Mouse (Mus musculus) splenic B cell, adult 2 months (primary cell): ENCODE measurements around the gene BC051019.

Experiments used
- DNase-seq: peaks from one replicate; pipeline ENCODE4 v3.0.0-alpha.2; 2011; ENCODE audit warnings: low read depth, low spot score
- H3K27me3 ChIP-seq: 2 replicates; pipeline ENCODE4 v1.6.1; 2012; ENCODE audit warnings: mild to moderate bottlenecking, low read length, moderate library complexity, mixed read lengths; ENCODE audit not compliant: control insufficient read depth, poor library complexity, insufficient read depth, severe bottlenecking
- H3K36me3 ChIP-seq: 2 replicates; pipeline ENCODE4 v1.6.1; 2012; ENCODE audit warnings: mild to moderate bottlenecking, low read length, moderate library complexity, mixed read lengths; ENCODE audit not compliant: control insufficient read depth, poor library complexity, insufficient read depth, severe bottlenecking

BC051019 gene

GRCm38 (mm10) chr7:109695339-109695726, 28.3 kb downstream of the BC051019 start:
- DNase-seq: no peak
- no peaks in the 10 kb centered on the region for H3K36me3 ChIP-seq
- H3K27me3 ChIP-seq: no peaks in the 10 kb centered on the region

GRCm38 (mm10) chr7:109694576-109695338, 28.9 kb downstream of the BC051019 start:
- no peak for DNase-seq
- Histone ChIP-seq H3K36me3 (no peaks in the 10 kb centered on the region), H3K27me3 (no peaks in the 10 kb centered on the region)

GRCm38 (mm10) chr7:109690961-109691360, 32.7 kb downstream of the BC051019 start:
- DNase-seq: no peak
- Histone ChIP-seq H3K27me3 (no peaks in the 10 kb centered on the region), H3K36me3 (no peaks in the 10 kb centered on the region)

GRCm38 (mm10) chr7:109690101-109690500, 33.5 kb downstream of the BC051019 start:
- no peaks in the 10 kb centered on the region for H3K27me3 ChIP-seq
- DNase-seq: no peak
- no peaks in the 10 kb centered on the region for H3K36me3 ChIP-seq

GRCm38 (mm10) chr7:109686585-109687128, 37.0 kb downstream of the BC051019 start:
- Histone ChIP-seq H3K27me3 (no peaks in the 10 kb centered on the region), H3K36me3 (no peaks in the 10 kb centered on the region)
- no peak for DNase-seq

- no peak for DNase-seq
These were observed 42.8 kb downstream of the BC051019 start for GRCm38 (mm10) chr7:109680879-109681278.

GRCm38 (mm10) chr7:109680284-109680683, 43.4 kb downstream of the BC051019 start:
- no peaks in the 10 kb centered on the region for H3K36me3 ChIP-seq
- DNase-seq: no peak
- 0 out of 2 replicates have a peak, but pooled peaks cover 2% of the 10 kb centered on the region for H3K27me3 ChIP-seq

More at GRCm38 (mm10) chr7:109680879-109681278, 42.8 kb downstream of the BC051019 start:
- Histone ChIP-seq H3K36me3 (no peaks in the 10 kb centered on the region), H3K27me3 (no peaks in the 10 kb centered on the region)

- Histone ChIP-seq H3K36me3 (no peaks in the 10 kb centered on the region), H3K27me3 (0 out of 2 replicates have a peak, but pooled peaks cover 3% of the 10 kb centered on the region)
- no peak for DNase-seq
These were observed 48.6 kb downstream of the BC051019 start for GRCm38 (mm10) chr7:109674944-109675628.

- DNase-seq: no peak
- no peaks in the 10 kb centered on the region for H3K36me3 ChIP-seq
- H3K27me3 ChIP-seq: 0 out of 2 replicates have a peak, but pooled peaks cover 3% of the 10 kb centered on the region
These were observed 51.8 kb downstream of the BC051019 start for GRCm38 (mm10) chr7:109671581-109672471.

- Histone ChIP-seq H3K27me3 (0 out of 2 replicates have a peak, but pooled peaks cover 1% of the 10 kb centered on the region), H3K36me3 (no peaks in the 10 kb centered on the region)
- DNase-seq: no peak
These were observed 54.1 kb downstream of the BC051019 start for GRCm38 (mm10) chr7:109669426-109670170.

GRCm38 (mm10) chr7:109666664-109667063, 57.0 kb downstream of the BC051019 start:
- no peak for DNase-seq
- Histone ChIP-seq H3K36me3 (no peaks in the 10 kb centered on the region), H3K27me3 (no peaks in the 10 kb centered on the region; the same call in 1 of the 2 replicates)

GRCm38 (mm10) chr7:109662626-109663025, 61.0 kb downstream of the BC051019 start:
- Histone ChIP-seq H3K27me3 (no peaks in the 10 kb centered on the region; the same call in 1 of the 2 replicates), H3K36me3 (no peaks in the 10 kb centered on the region)
- no peak for DNase-seq
